Mouse (Mus musculus) ES-Bruce4 (cell line): ENCODE measurements around the gene Spaca4. TPM values are rescaled to one million over a fixed set of nuclear protein-coding genes. Genes with fewer than 3 reads are reported as not detected.
A peak's percentile ranks its signal among the peaks of the same experiment; 100 is the strongest.

Source experiments
- H3K27ac ChIP-seq: 2 replicates; pipeline ENCODE4 v1.5.1; 2012; ENCODE audit warnings: low read length, inconsistent platforms; ENCODE audit not compliant: insufficient read depth
- H3K27me3 ChIP-seq: 2 replicates; pipeline ENCODE4 v1.6.1; 2012; ENCODE audit warnings: mild to moderate bottlenecking, low read length, inconsistent platforms; ENCODE audit not compliant: control insufficient read depth, poor library complexity, insufficient read depth, severe bottlenecking
- H3K36me3 ChIP-seq: 2 replicates; pipeline ENCODE4 v1.6.1; 2012; ENCODE audit warnings: inconsistent platforms, mild to moderate bottlenecking, low read length, moderate library complexity; ENCODE audit not compliant: control insufficient read depth, poor library complexity, insufficient read depth, severe bottlenecking
- H3K4me1 ChIP-seq: one replicate; pipeline ENCODE4 v1.8.1; 2011; ENCODE audit warnings: low read length; ENCODE audit not compliant: control insufficient read depth, insufficient read depth
- H3K4me3 ChIP-seq: 2 replicates; pipeline ENCODE4 v1.5.1; 2011; ENCODE audit warnings: low read depth, mild to moderate bottlenecking, low read length
- H3K9ac ChIP-seq: 2 replicates; pipeline ENCODE4 v1.6.1; 2012; ENCODE audit warnings: low read depth, mild to moderate bottlenecking, inconsistent platforms; ENCODE audit not compliant: poor library complexity, severe bottlenecking
- H3K9me3 ChIP-seq: replicated peaks from 2 replicates; pipeline ENCODE4 v1.6.1; 2012; ENCODE audit warnings: mild to moderate bottlenecking, low read length, inconsistent platforms; ENCODE audit not compliant: control insufficient read depth, poor library complexity, insufficient read depth, severe bottlenecking
- CTCF ChIP-seq: IDR thresholded peaks from one replicate; pipeline ENCODE4 v1.8.1; 2011; ENCODE audit warnings: low read depth, low read length
- EP300 ChIP-seq: IDR thresholded peaks from 2 replicates; pipeline ENCODE4 v1.6.1; 2011; ENCODE audit warnings: low read depth, low read length; ENCODE audit not compliant: insufficient read depth
- POLR2A ChIP-seq: IDR thresholded peaks from one replicate; pipeline ENCODE4 v1.8.1; 2011; ENCODE audit warnings: low read length; ENCODE audit not compliant: insufficient read depth
- polyA plus RNA-seq: library from polyadenylated mRNA; stranded (reverse); fragments of >200 nt; gene quantifications from 2 replicates; pipeline ENCODE4 v1.2.4, GENCODE M21; 2011; ENCODE audit warnings: low read depth; ENCODE audit not compliant: missing spikeins, insufficient read depth, insufficient read length

Gene Spaca4
- polyA plus RNA-seq, 1 experiment = not detected

- no peaks in the 10 kb centered on the region for H3K27me3 ChIP-seq
- 0 out of 2 replicates have a peak overlapping the region, but pooled peaks have one; percentile 0 for H3K27ac ChIP-seq
- TF ChIP-seq EP300 (no peak), POLR2A (no peak), CTCF (no peak)
- peaks cover 10% of the 10 kb centered on the region for H3K4me1 ChIP-seq
- no peak overlapping the region for H3K9ac ChIP-seq
- H3K9me3 ChIP-seq = no peaks in the 10 kb centered on the region
- no peak overlapping the region for H3K4me3 ChIP-seq
- H3K36me3 ChIP-seq = peaks cover 6% of the 10 kb centered on the region; the same call in 1 of the 2 replicates
Measured at GRCm38 (mm10) chr7:45709677-45710355, 15.8 kb downstream of the Spaca4 start.

GRCm38 (mm10) chr7:45709036-45709435 lies 16.6 kb downstream of the Spaca4 start:
- H3K27me3 ChIP-seq = no peaks in the 10 kb centered on the region
- no peaks in the 10 kb centered on the region for H3K9me3 ChIP-seq
- H3K4me3 ChIP-seq = no peak overlapping the region
- no peak overlapping the region for H3K9ac ChIP-seq
- TF ChIP-seq POLR2A (no peak), CTCF (no peak)
- peaks cover 6% of the 10 kb centered on the region; the same call in 1 of the 2 replicates for H3K36me3 ChIP-seq
- H3K27ac ChIP-seq = no peak overlapping the region
- H3K4me1 ChIP-seq = peaks cover 10% of the 10 kb centered on the region

GRCm38 (mm10) chr7:45708221-45708761 lies 17.3 kb downstream of the Spaca4 start:
- peaks cover 10% of the 10 kb centered on the region for H3K4me1 ChIP-seq
- H3K27me3 ChIP-seq = no peaks in the 10 kb centered on the region
- H3K4me3 ChIP-seq = no peak overlapping the region
- H3K9ac ChIP-seq = peak overlapping the region; percentile 86
- no peaks in the 10 kb centered on the region for H3K9me3 ChIP-seq
- H3K36me3 ChIP-seq = peaks cover 5% of the 10 kb centered on the region; the same call in 1 of the 2 replicates
- no peak for TF ChIP-seq EP300
- TF ChIP-seq CTCF = no peak
- no peak for TF ChIP-seq POLR2A
- H3K27ac ChIP-seq = peak overlapping the region; percentile 68; the same call in 1 of the 2 replicates

GRCm38 (mm10) chr7:45707375-45707967 lies 18.1 kb downstream of the Spaca4 start:
- no peaks in the 10 kb centered on the region for H3K36me3 ChIP-seq
- H3K9ac ChIP-seq = peak overlapping the region; percentile 86
- H3K27me3 ChIP-seq = no peaks in the 10 kb centered on the region
- TF ChIP-seq CTCF (no peak), POLR2A (peak; percentile 75), EP300 (peak; percentile 82; the same call in 1 of the 2 replicates)
- no peaks in the 10 kb centered on the region for H3K9me3 ChIP-seq
- peak overlapping the region; percentile 78 for H3K27ac ChIP-seq
- peak overlapping the region; percentile 60 for H3K4me3 ChIP-seq
- peaks cover 10% of the 10 kb centered on the region for H3K4me1 ChIP-seq

- H3K27ac ChIP-seq = peak overlapping the region; percentile 78
- peak overlapping the region; percentile 86 for H3K9ac ChIP-seq
- H3K9me3 ChIP-seq = no peaks in the 10 kb centered on the region
- TF ChIP-seq CTCF (no peak), POLR2A (no peak), EP300 (no peak)
- peaks cover 10% of the 10 kb centered on the region for H3K4me1 ChIP-seq
- H3K4me3 ChIP-seq = peak overlapping the region; percentile 89
- no peaks in the 10 kb centered on the region for H3K27me3 ChIP-seq
- no peaks in the 10 kb centered on the region for H3K36me3 ChIP-seq
Measured at GRCm38 (mm10) chr7:45706721-45707241, 18.8 kb downstream of the Spaca4 start.
